Mouse (Mus musculus) heart, adult 2 months (tissue): ENCODE measurements around the gene Kcp. TPM values are rescaled to one million over a fixed set of nuclear protein-coding genes. Genes with fewer than 3 reads are reported as not detected.

Experiments
- DNase-seq, 2 experiments: peaks; one replicate each; pipeline ENCODE4 v3.0.0; 2021
- H3K27ac ChIP-seq: fragments of 200-600 bp; 2 replicates; pipeline ENCODE4 v1.8.1; 2022
- H3K27me3 ChIP-seq: fragments of 200-500 bp; 2 replicates; pipeline ENCODE4 v1.6.1; 2012; ENCODE audit warnings: mild to moderate bottlenecking, low read length, inconsistent platforms, mixed read lengths; ENCODE audit not compliant: control insufficient read depth, insufficient read depth
- H3K36me3 ChIP-seq: fragments of 200-500 bp; 2 replicates; pipeline ENCODE4 v1.6.1; 2012; ENCODE audit warnings: low read length, inconsistent platforms; ENCODE audit not compliant: control insufficient read depth, insufficient read depth
- H3K4me1 ChIP-seq: fragments of 200-500 bp; 2 replicates; pipeline ENCODE4 v1.6.1; 2011; ENCODE audit warnings: low read length; ENCODE audit not compliant: control insufficient read depth, insufficient read depth
- H3K4me3 ChIP-seq: fragments of 200-600 bp; 2 replicates; pipeline ENCODE4 v1.8.1; 2022
- H3K79me2 ChIP-seq: fragments of 200-500 bp; replicated peaks from 2 replicates; pipeline ENCODE4 v1.6.1; 2012; ENCODE audit warnings: mild to moderate bottlenecking, inconsistent platforms, low read length, moderate library complexity, mixed read lengths; ENCODE audit not compliant: control insufficient read depth, insufficient read depth
- H3K9ac ChIP-seq: fragments of 200-500 bp; 2 replicates; pipeline ENCODE4 v1.6.1; 2012; ENCODE audit warnings: low read depth, mild to moderate bottlenecking, control low read depth, inconsistent platforms, low read length, mixed read lengths
- CTCF ChIP-seq: fragments of 200-600 bp; IDR thresholded peaks from 2 replicates; pipeline ENCODE4 v1.8.1; 2022; ENCODE audit warnings: antibody characterized with exemption, mild to moderate bottlenecking, moderate library complexity
- EP300 ChIP-seq: fragments of 200-500 bp; IDR thresholded peaks from 2 replicates; pipeline ENCODE4 v1.6.1; 2011; ENCODE audit warnings: low read depth, low read length, control low read depth; ENCODE audit not compliant: insufficient read depth
- POLR2A ChIP-seq: fragments of 200-500 bp; IDR thresholded peaks from 2 replicates; pipeline ENCODE4 v1.6.1; 2011; ENCODE audit warnings: mild to moderate bottlenecking, low read depth, low read length, control low read depth; ENCODE audit not compliant: insufficient read depth
- WGBS: fragments of 180-500 bp; shearing (Covaris S2); methylation state at CpG from one replicate; pipeline ENCODE4 v1.1.7; 2018; 5-methylcytosine and 5-hydroxymethylcytosine counted together
- intact Hi-C: fragments of 180-260 bp; cut with DNase I; formaldehyde crosslinking; loops from one replicate; pipeline ENCODE4 v1.15.1; 2025
- long read RNA-seq: library from polyadenylated mRNA; stranded (forward); transcript quantifications from one replicate; pipeline ENCODE4 v2.0.0, GENCODE M21; 2021
- polyA plus RNA-seq: library from polyadenylated mRNA; depleted of rRNA; stranded (reverse); fragments of >200 nt; gene quantifications from 2 replicates; pipeline ENCODE4 v1.2.3, GENCODE M21; 2012; rRNA removed
- total RNA-seq, 2 experiments: library from RNA; stranded (reverse); gene quantifications; 2 replicates each; pipeline ENCODE4 v1.2.3; 2021

Gene Kcp
- total RNA-seq (1 to 10 TPM; 2.3 to 3.0 TPM), polyA plus RNA-seq (8.5 and 9.8 TPM in 2 replicates)
- long read RNA-seq, partial matches to known transcripts = 1 of 1 reads
- long read RNA-seq, other reads (novel, unspliced or antisense) = 0 of 1 reads

DNA sequence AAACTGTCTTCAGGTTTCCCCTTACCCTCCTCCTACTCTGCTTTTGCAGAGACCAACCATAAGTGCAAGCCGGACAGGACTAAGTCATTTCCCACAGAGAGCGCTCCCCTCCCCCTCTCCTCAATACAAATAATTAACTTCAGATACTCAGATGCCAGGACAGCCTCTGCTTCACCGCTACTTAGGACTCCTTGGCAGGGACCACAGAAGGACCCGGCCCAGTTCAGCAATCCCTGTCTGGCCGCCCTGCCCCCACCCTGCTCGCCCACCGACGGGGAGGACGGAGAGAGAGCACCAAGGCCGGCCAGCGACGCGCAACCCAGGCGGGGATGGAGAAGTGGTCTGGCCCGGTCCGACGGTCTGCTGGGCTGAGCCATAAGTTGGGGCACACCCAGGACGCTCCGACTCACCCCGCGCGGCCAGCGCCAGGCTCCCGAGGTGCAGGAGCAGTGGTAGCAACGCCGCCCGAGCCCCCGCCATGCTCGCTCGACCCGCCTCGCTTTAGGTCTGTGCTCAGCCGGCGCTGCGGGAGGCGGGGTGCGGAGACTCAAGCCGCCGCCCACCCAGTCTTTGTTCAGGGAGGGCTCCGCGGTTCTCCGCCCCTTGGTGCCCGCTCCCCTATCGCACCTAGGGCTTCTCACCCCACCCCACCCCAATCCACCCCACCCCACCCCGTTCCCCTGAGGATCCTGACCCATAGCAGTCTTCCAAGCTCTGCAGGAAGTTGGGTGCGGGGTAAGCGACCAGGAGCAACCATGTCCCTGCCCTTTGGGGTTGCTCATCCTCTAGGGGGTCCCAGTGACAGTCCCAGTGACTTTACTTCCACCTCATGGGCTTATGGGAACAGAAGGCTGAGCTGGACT lies at the start of gene Kcp:
TSS of gene Kcp (minus strand) at position 506 of the 863 bp plus-strand sequence.
- peak; percentile 15 to 51 for DNase-seq
- Histone ChIP-seq H3K9ac (peak within 1 kb of the TSS; percentile 59), H3K27me3 (peaks cover 6% of the 10 kb centered on the region; the same call in 1 of the 2 replicates), H3K4me3 (peak within 1 kb of the TSS; percentile 50), H3K4me1 (no peaks in the 10 kb centered on the region; the same call in 1 of the 2 replicates), H3K36me3 (no peaks in the 10 kb centered on the region), H3K27ac (no peak within 1 kb of the TSS), H3K79me2 (no peaks in the 10 kb centered on the region)
- 2% methylated on average over 47 of the region's 47 CpGs for WGBS
- intact Hi-C loops = no loop called here
- TF ChIP-seq POLR2A (no peak), CTCF (no peak), EP300 (no peak)

GRCm38 (mm10) chr6:29557112-29557511 lies 49.4 kb upstream of the Kcp start:
- Histone ChIP-seq H3K27me3 (no peaks in the 10 kb centered on the region), H3K36me3 (peaks cover 2% of the 10 kb centered on the region), H3K9ac (no peak overlapping the region), H3K4me1 (no peaks in the 10 kb centered on the region), H3K27ac (no peak overlapping the region), H3K4me3 (no peak overlapping the region), H3K79me2 (no peaks in the 10 kb centered on the region)
- no peak for DNase-seq
- WGBS = 88% methylated on average over 2 of the region's 2 CpGs
- TF ChIP-seq POLR2A (no peak), CTCF (no peak), EP300 (no peak)
- intact Hi-C loops = no loop called here

GRCm38 (mm10) chr6:29552526-29552925 lies 44.8 kb upstream of the Kcp start:
- H3K79me2 ChIP-seq = no peaks in the 10 kb centered on the region
- TF ChIP-seq CTCF (no peak), POLR2A (no peak), EP300 (no peak)
- DNase-seq = no peak
- no peak overlapping the region for H3K27ac ChIP-seq
- H3K9ac ChIP-seq = no peak overlapping the region
- intact Hi-C loops = no loop called here
- 95% methylated on average over 2 of the region's 2 CpGs for WGBS
- H3K4me1 ChIP-seq = no peaks in the 10 kb centered on the region
- H3K4me3 ChIP-seq = no peak overlapping the region
- no peaks in the 10 kb centered on the region for H3K27me3 ChIP-seq
- H3K36me3 ChIP-seq = peaks cover 2% of the 10 kb centered on the region

DNA sequence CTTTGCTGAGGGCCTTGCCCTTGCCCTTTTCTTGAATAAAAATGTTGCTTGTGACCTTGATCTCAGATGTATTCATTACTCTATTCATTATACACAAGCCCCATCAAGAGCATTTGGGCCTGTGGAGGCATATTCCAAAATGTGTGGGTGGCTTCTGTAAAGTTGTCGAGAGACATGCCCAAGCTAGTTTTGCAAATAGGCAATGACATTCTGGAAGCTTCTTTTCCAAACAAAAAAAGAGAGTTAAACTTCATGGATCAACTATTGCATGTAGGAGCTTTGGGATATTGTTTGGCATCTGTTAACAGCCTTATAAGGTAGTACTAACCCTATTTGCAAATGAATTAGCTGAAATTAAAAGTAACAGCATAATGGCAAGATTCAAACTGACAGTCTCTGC lies 40.3 kb upstream of the Kcp start:
- DNase-seq = no peak
- WGBS = 91% methylated on average over 1 of the region's 1 CpGs
- intact Hi-C loops = no loop called here

GRCm38 (mm10) chr6:29547582-29547981 lies 39.8 kb upstream of the Kcp start:
- H3K27ac ChIP-seq = no peak overlapping the region
- no peaks in the 10 kb centered on the region for H3K27me3 ChIP-seq
- no peak for DNase-seq
- intact Hi-C loops = no loop called here
- H3K36me3 ChIP-seq = peaks cover 4% of the 10 kb centered on the region
- no peaks in the 10 kb centered on the region for H3K79me2 ChIP-seq
- H3K9ac ChIP-seq = no peak overlapping the region
- no peak for TF ChIP-seq CTCF
- TF ChIP-seq EP300 = no peak
- no peak for TF ChIP-seq POLR2A
- H3K4me1 ChIP-seq = no peaks in the 10 kb centered on the region
- H3K4me3 ChIP-seq = no peak overlapping the region

More for the DNA sequence above, 40.3 kb upstream of the Kcp start:
- no peak overlapping the region for H3K27ac ChIP-seq
- H3K79me2 ChIP-seq = no peaks in the 10 kb centered on the region
- H3K27me3 ChIP-seq = no peaks in the 10 kb centered on the region
- no peak overlapping the region for H3K4me3 ChIP-seq
- TF ChIP-seq POLR2A = no peak
- TF ChIP-seq EP300 = no peak
- TF ChIP-seq CTCF = no peak
- H3K4me1 ChIP-seq = no peaks in the 10 kb centered on the region
- H3K9ac ChIP-seq = no peak overlapping the region
- H3K36me3 ChIP-seq = peaks cover 4% of the 10 kb centered on the region

DNA sequence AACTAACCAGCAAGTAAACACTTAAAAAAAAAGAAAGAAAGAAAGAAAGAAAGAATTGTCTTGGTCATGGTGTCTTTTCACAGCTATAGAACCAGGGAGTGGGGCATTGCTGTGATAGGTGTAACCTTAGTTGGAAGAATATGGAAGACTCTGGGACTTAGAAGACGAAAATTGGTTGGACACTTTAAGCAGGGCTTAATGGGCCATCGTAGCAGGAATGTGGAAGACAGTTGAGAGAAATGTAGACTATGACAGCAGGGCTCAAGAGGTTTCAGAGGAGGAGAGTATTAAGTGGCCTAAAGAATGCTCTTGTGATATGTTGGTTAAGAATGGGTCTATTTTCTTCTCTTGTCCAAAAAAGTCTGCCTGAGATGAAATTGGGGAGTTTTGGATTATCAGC lies 37.9 kb upstream of the Kcp start:
- Histone ChIP-seq H3K79me2 (no peaks in the 10 kb centered on the region), H3K36me3 (peaks cover 2% of the 10 kb centered on the region), H3K4me3 (no peak overlapping the region), H3K4me1 (no peaks in the 10 kb centered on the region), H3K27me3 (no peaks in the 10 kb centered on the region), H3K27ac (no peak overlapping the region), H3K9ac (no peak overlapping the region)
- no peak for DNase-seq
- no peak for TF ChIP-seq POLR2A
- TF ChIP-seq CTCF = no peak
- no peak for TF ChIP-seq EP300
- 96% methylated on average over 2 of the region's 2 CpGs for WGBS
- intact Hi-C loops = no loop called here
